Mouse (Mus musculus): ENCODE data around the gene Sirt2.

GRCm38 (mm10) chr7:28816201-28816600 is 49.7 kb downstream of the Sirt2 start:
- TF ChIP-seq CTCF (IDR thresholded peaks at IDR 0.05; ENCODE audit: low read depth, low read length) (no peak), POLR2AphosphoS5 (IDR thresholded peaks at IDR 0.05; ENCODE audit: insufficient replicate concordance, low read depth, low read length) (0 out of 2 replicates have a peak, but pooled peaks have one; percentile 38), GATA1 (IDR thresholded peaks at IDR 0.05; ENCODE audit: borderline replicate concordance, low read length) (no peak), TAL1 (conservative IDR thresholded peaks at IDR 0.05; ENCODE audit: low read depth, low read length) (no peak), GATA2 (IDR thresholded peaks at IDR 0.05; ENCODE audit: borderline replicate concordance, low read depth, low read length) (no peak)

Measured in G1E (cell line).